Mouse (Mus musculus) urinary bladder, postnatal 36 days (tissue): ENCODE measurements around the gene Mfsd12.

Experiments
- DNase-seq, 2 experiments: peaks; one replicate each; pipeline ENCODE4 v3.0.0; 2022; ENCODE audit warnings: low spot score in 2 of 2, mixed read lengths in 1 of 2

Mfsd12 gene

GRCm38 (mm10) chr10:81328386-81328785 is 28.9 kb upstream of the Mfsd12 start, which contains the start of gene Tbxa2r:
TSS of gene Tbxa2r (plus strand) at chr10:81328731.
- DNase-seq: peak in 1 of 2 experiments; percentile 50

- no peak for DNase-seq
These were observed 27.9 kb upstream of the Mfsd12 start for GRCm38 (mm10) chr10:81329194-81329975.

- no peak for DNase-seq
These were observed 27.3 kb upstream of the Mfsd12 start for GRCm38 (mm10) chr10:81330007-81330406.

GRCm38 (mm10) chr10:81332277-81332676 is 25.0 kb upstream of the Mfsd12 start:
- DNase-seq: no peak

GRCm38 (mm10) chr10:81334324-81334723 is 23.0 kb upstream of the Mfsd12 start:
- no peak for DNase-seq

- DNase-seq: no peak
These were observed 21.6 kb upstream of the Mfsd12 start for GRCm38 (mm10) chr10:81335393-81336340.

GRCm38 (mm10) chr10:81336558-81336957 is 20.7 kb upstream of the Mfsd12 start:
- DNase-seq: no peak

GRCm38 (mm10) chr10:81340551-81341332 is 16.5 kb upstream of the Mfsd12 start:
- no peak for DNase-seq

GRCm38 (mm10) chr10:81341333-81341949 is 15.8 kb upstream of the Mfsd12 start:
- peak in 1 of 2 experiments; percentile 64 for DNase-seq

- no peak for DNase-seq
These were observed 14.4 kb upstream of the Mfsd12 start, which contains the start of gene Gipc3 for GRCm38 (mm10) chr10:81342686-81343505. TSS of gene Gipc3 (minus strand) at chr10:81343266.

GRCm38 (mm10) chr10:81344421-81345161 is 12.7 kb upstream of the Mfsd12 start:
- no peak for DNase-seq

- DNase-seq: no peak
These were observed 12.1 kb upstream of the Mfsd12 start for GRCm38 (mm10) chr10:81345162-81345534.

GRCm38 (mm10) chr10:81346453-81347067 is 10.7 kb upstream of the Mfsd12 start:
- peak; percentile 51 to 75 for DNase-seq

GRCm38 (mm10) chr10:81349146-81349545 is 8.1 kb upstream of the Mfsd12 start:
- DNase-seq: peak in 1 of 2 experiments; percentile 55

GRCm38 (mm10) chr10:81349961-81350350 is 7.3 kb upstream of the Mfsd12 start:
- no peak for DNase-seq

- peak; percentile 97 to 99 for DNase-seq
These were observed 6.8 kb upstream of the Mfsd12 start, which contains the start of gene Hmg20b for GRCm38 (mm10) chr10:81350351-81351063. TSS of gene Hmg20b (minus strand) at chr10:81350480.

- no peak for DNase-seq
These were observed 5.5 kb upstream of the Mfsd12 start for GRCm38 (mm10) chr10:81351678-81352291.
